Mouse (Mus musculus): Measurements from ENCODE around the gene Prrt1. TPM values are rescaled to one million over a fixed set of nuclear protein-coding genes. Genes with fewer than 3 reads are reported as not detected.

The Prrt1 gene
- total and polyA plus RNA-seq, 3 experiments, result not detected

- no peaks in the 10 kb centered on the region for H3K9me3 ChIP-seq (replicated peaks; ENCODE audit: low read length)
- TF ChIP-seq POLR2A (IDR thresholded peaks at IDR 0.05; ENCODE audit: low read depth, low read length) (no peak), JUND (conservative IDR thresholded peaks at IDR 0.05; ENCODE audit: low read depth, low read length) (no peak), TBP (conservative IDR thresholded peaks at IDR 0.05; ENCODE audit: low read depth, low read length) (no peak), E2F4 (IDR thresholded peaks at IDR 0.05; ENCODE audit: insufficient replicate concordance, low read depth, low read length) (no peak), BHLHE40 (IDR thresholded peaks at IDR 0.05; ENCODE audit: low read depth, low read length) (no peak), TCF12 (IDR thresholded peaks at IDR 0.05; ENCODE audit: low read depth, low read length) (no peak), MEF2A (IDR thresholded peaks at IDR 0.05; ENCODE audit: borderline replicate concordance, low read depth, low read length) (no peak), HCFC1 (IDR thresholded peaks at IDR 0.05; ENCODE audit: low read depth, low read length) (no peak), ZMIZ1 (IDR thresholded peaks at IDR 0.05; ENCODE audit: low read depth, low read length) (no peak), MAFK (IDR thresholded peaks at IDR 0.05; ENCODE audit: insufficient replicate concordance, low read length) (no peak), CHD1 (IDR thresholded peaks at IDR 0.05; ENCODE audit: low read depth, low read length) (no peak), EP300 (IDR thresholded peaks at IDR 0.05; ENCODE audit: low read length) (no peak), RAD21 (IDR thresholded peaks at IDR 0.05; ENCODE audit: low read depth, low read length) (no peak), NRF1 (IDR thresholded peaks at IDR 0.05; ENCODE audit: low read depth, low read length) (no peak), ETS1 (conservative IDR thresholded peaks at IDR 0.05; ENCODE audit: low read depth, low read length) (no peak), NELFE (IDR thresholded peaks at IDR 0.05; ENCODE audit: low read depth, low read length) (no peak)
- in situ Hi-C loops (cut with MboI; ENCODE audit: low pct_ligation_motif_present, low pct_unique_long_range_greater_than_20kb, low sequenced_read_pairs) (no loop called here), dilution Hi-C loops (cut with MboI; ENCODE audit: extremely low pct_ligation_motif_present, extremely low pct_unique_long_range_greater_than_20kb, low sequenced_read_pairs) (no loop called here)
- no peak overlapping the region for H3K4me3 ChIP-seq (replicated peaks in 1 of 3; ENCODE audit: low read depth in 2 of 3, low read length in 2 of 3, poor library complexity in 1 of 3)
- H3K27me3 ChIP-seq (replicated peaks), result peaks cover 95% of the 10 kb centered on the region
- no peaks in the 10 kb centered on the region for H3K79me2 ChIP-seq (replicated peaks; ENCODE audit: control insufficient read depth, extremely low read depth, insufficient read depth, poor library complexity, severe bottlenecking)
- no peak for DNase-seq (ENCODE audit: extremely low read depth)
- H3K27ac ChIP-seq (ENCODE audit: insufficient read depth, low read depth), result no peak overlapping the region
- no peaks in the 10 kb centered on the region for H3K36me3 ChIP-seq (replicated peaks in 1 of 2; ENCODE audit: control insufficient read depth in 1 of 2, insufficient read depth in 1 of 2, low read length in 1 of 2)
- no peak overlapping the region for H3K9ac ChIP-seq (ENCODE audit: insufficient read depth, low read depth)
- peaks cover 10 to 19% of the 10 kb centered on the region in 2 experiments; a peak in 3 of 4 replicates for H3K4me1 ChIP-seq (ENCODE audit: control insufficient read depth in 1 of 2, insufficient read depth in 2 of 2)
- no peak overlapping the region for H3K4me2 ChIP-seq (ENCODE audit: insufficient read depth, low read depth, poor library complexity, severe bottlenecking)
Measured at GRCm38 (mm10) chr17:34680621-34681020, 51.3 kb downstream of the Prrt1 start.

DNA sequence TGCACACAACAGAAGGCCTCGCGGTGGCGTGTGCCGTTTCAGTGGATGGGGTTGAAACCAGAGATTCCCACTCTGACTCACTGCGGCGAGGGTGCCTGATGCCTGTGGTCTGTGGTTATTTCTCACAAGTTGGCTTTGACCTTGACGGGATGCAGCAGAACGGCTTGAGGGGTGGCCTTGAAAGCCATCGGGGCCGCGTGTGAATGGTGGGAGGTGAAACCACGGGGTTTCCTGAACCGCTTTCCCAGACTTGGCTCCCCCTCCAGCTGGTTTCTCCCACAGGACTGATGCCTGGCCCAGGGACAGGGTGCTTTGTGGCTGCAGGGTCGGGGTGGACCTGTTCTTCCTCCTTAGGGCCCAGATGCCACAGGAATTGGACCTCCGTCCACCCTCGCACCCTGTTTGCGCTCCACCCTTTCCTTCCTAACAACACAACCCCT is 51.8 kb downstream of the Prrt1 start:
- Histone ChIP-seq H3K27me3 (replicated peaks) (peaks cover 95% of the 10 kb centered on the region), H3K9ac (ENCODE audit: insufficient read depth, low read depth) (no peak overlapping the region), H3K4me2 (ENCODE audit: insufficient read depth, low read depth, poor library complexity, severe bottlenecking) (no peak overlapping the region), H3K79me2 (replicated peaks; ENCODE audit: control insufficient read depth, extremely low read depth, insufficient read depth, poor library complexity, severe bottlenecking) (no peaks in the 10 kb centered on the region), H3K36me3 (replicated peaks in 1 of 2; ENCODE audit: control insufficient read depth in 1 of 2, insufficient read depth in 1 of 2, low read length in 1 of 2) (no peaks in the 10 kb centered on the region), H3K4me1 (ENCODE audit: control insufficient read depth in 1 of 2, insufficient read depth in 2 of 2) (peaks cover 10 to 19% of the 10 kb centered on the region in 2 experiments; a peak in 3 of 4 replicates), H3K4me3 (replicated peaks in 1 of 3; ENCODE audit: low read depth in 2 of 3, low read length in 2 of 3, poor library complexity in 1 of 3) (no peak overlapping the region), H3K27ac (ENCODE audit: insufficient read depth, low read depth) (no peak overlapping the region), H3K9me3 (replicated peaks; ENCODE audit: low read length) (no peaks in the 10 kb centered on the region)
- in situ Hi-C loops (cut with MboI; ENCODE audit: low pct_ligation_motif_present, low pct_unique_long_range_greater_than_20kb, low sequenced_read_pairs), result no loop called here
- dilution Hi-C loops (cut with MboI; ENCODE audit: extremely low pct_ligation_motif_present, extremely low pct_unique_long_range_greater_than_20kb, low sequenced_read_pairs), result no loop called here
- TF ChIP-seq RCOR1 (conservative IDR thresholded peaks at IDR 0.05; ENCODE audit: low read depth, low read length), result peak; percentile 93
- TF ChIP-seq SMC3 (IDR thresholded peaks at IDR 0.05; ENCODE audit: low read depth, low read length), result 0 out of 2 replicates have a peak, but pooled peaks have one; percentile 12
- peak; percentile 66 for TF ChIP-seq EP300 (IDR thresholded peaks at IDR 0.05; ENCODE audit: low read length)
- TF ChIP-seq MAFK (IDR thresholded peaks at IDR 0.05; ENCODE audit: insufficient replicate concordance, low read length), result peak; percentile 98
- no peak for TF ChIP-seq RAD21 (IDR thresholded peaks at IDR 0.05; ENCODE audit: low read depth, low read length)
- peak; percentile 98 for TF ChIP-seq BHLHE40 (IDR thresholded peaks at IDR 0.05; ENCODE audit: low read depth, low read length)
- peak; percentile 48; the same call in 1 of the 2 replicates for TF ChIP-seq JUN (IDR thresholded peaks at IDR 0.05; ENCODE audit: insufficient read depth, low read depth, low read length)
- peak; percentile 94 for TF ChIP-seq IRF4 (IDR thresholded peaks at IDR 0.05; ENCODE audit: low read depth, low read length)
- peak; percentile 66; the same call in 1 of the 2 replicates for TF ChIP-seq MYC (IDR thresholded peaks at IDR 0.05; ENCODE audit: low read depth, low read length)
- 0 out of 2 replicates have a peak, but pooled peaks have one; percentile 19 for TF ChIP-seq MAZ (IDR thresholded peaks at IDR 0.05; ENCODE audit: low read depth, low read length)
- no peak for TF ChIP-seq GABPA (IDR thresholded peaks at IDR 0.05; ENCODE audit: insufficient replicate concordance, low read depth, low read length)
- no peak for TF ChIP-seq HCFC1 (IDR thresholded peaks at IDR 0.05; ENCODE audit: low read depth, low read length)
- peak; percentile 47; the same call in 1 of the 2 replicates for TF ChIP-seq ETS1 (conservative IDR thresholded peaks at IDR 0.05; ENCODE audit: low read depth, low read length)
- TF ChIP-seq JUND (conservative IDR thresholded peaks at IDR 0.05; ENCODE audit: low read depth, low read length), result peak; percentile 67
- TF ChIP-seq POLR2A (IDR thresholded peaks at IDR 0.05; ENCODE audit: low read depth, low read length), result no peak
- TF ChIP-seq MAX (IDR thresholded peaks at IDR 0.05; ENCODE audit: low read length), result peak; percentile 56; the same call in 1 of the 2 replicates
- no peak for TF ChIP-seq PAX5 (IDR thresholded peaks at IDR 0.05; ENCODE audit: low read length)
- TF ChIP-seq SIN3A (IDR thresholded peaks at IDR 0.05; ENCODE audit: low read length), result 0 out of 2 replicates have a peak, but pooled peaks have one; percentile 32
- peak; percentile 60 for TF ChIP-seq TCF12 (IDR thresholded peaks at IDR 0.05; ENCODE audit: low read depth, low read length)
- peak; percentile 72 for DNase-seq (ENCODE audit: extremely low read depth)
